Mouse (Mus musculus) liver, embryonic 14.5 days (tissue): ENCODE measurements around the gene Olfr103. TPM values are rescaled to one million over a fixed set of nuclear protein-coding genes. Genes with fewer than 3 reads are reported as not detected.

Source experiments
- ATAC-seq: fragments of 200-750 bp; cut with Nextera tagmentation; 2 replicates; pipeline ENCODE4 v1.8.0; 2017; ENCODE audit warnings: moderate number of reproducible peaks, mild to moderate bottlenecking, moderate library complexity; ENCODE audit not compliant: insufficient read depth
- DNase-seq, 3 experiments: peaks; one replicate each; pipeline ENCODE4 v3.0.0-alpha.2; 2012 to 2013; ENCODE audit warnings: low read depth in 3 of 3, low spot score in 3 of 3
- H3K27ac ChIP-seq: fragments of 300-500 bp; sonication (generic); 2 replicates; pipeline ENCODE4 v1.5.1; 2014; ENCODE audit warnings: moderate library complexity, mild to moderate bottlenecking, control low read depth, inconsistent platforms
- H3K27me3 ChIP-seq: fragments of 300-500 bp; sonication (generic); 2 replicates; pipeline ENCODE4 v1.6.1; 2014; ENCODE audit warnings: mild to moderate bottlenecking, low read length, moderate library complexity; ENCODE audit not compliant: control insufficient read depth, insufficient read depth
- H3K36me3 ChIP-seq: fragments of 300-500 bp; sonication (generic); replicated peaks from 2 replicates; pipeline ENCODE4 v1.6.1; 2014; ENCODE audit warnings: low read depth; ENCODE audit not compliant: control insufficient read depth, insufficient read depth
- H3K4me1 ChIP-seq, 2 experiments: fragments of 200-500 bp in 1 of 2; fragments of 300-500 bp in 1 of 2; sonication (generic) in 1 of 2; replicated peaks; 2 replicates each; pipeline ENCODE4 v1.6.1; 2012 to 2014; ENCODE audit warnings: antibody characterized with exemption in 1 of 2, inconsistent platforms in 1 of 2, low read length in 1 of 2; ENCODE audit not compliant: control insufficient read depth in 2 of 2, insufficient read depth in 2 of 2
- H3K4me2 ChIP-seq: fragments of 300-500 bp; sonication (generic); 2 replicates; pipeline ENCODE4 v1.6.1; 2014; ENCODE audit warnings: low read depth, mild to moderate bottlenecking, control low read depth, moderate library complexity
- H3K4me3 ChIP-seq, 2 experiments: fragments of 200-500 bp in 1 of 2; fragments of 300-500 bp in 1 of 2; sonication (generic) in 1 of 2; 2 replicates each; pipeline ENCODE4 v1.5.1; 2012 to 2014; ENCODE audit warnings: low read depth in 2 of 2, low read length in 2 of 2, mild to moderate bottlenecking in 2 of 2, control low read depth in 1 of 2, inconsistent platforms in 1 of 2, moderate library complexity in 1 of 2; ENCODE audit not compliant: insufficient read depth in 1 of 2
- H3K9ac ChIP-seq: fragments of 300-500 bp; sonication (generic); replicated peaks from 2 replicates; pipeline ENCODE4 v1.6.1; 2014; ENCODE audit warnings: mild to moderate bottlenecking, control low read depth, moderate library complexity
- H3K9me3 ChIP-seq: fragments of 300-500 bp; sonication (generic); 2 replicates; pipeline ENCODE4 v1.6.1; 2016; ENCODE audit warnings: low read length, mixed read lengths; ENCODE audit not compliant: control insufficient read depth
- CTCF ChIP-seq: IDR thresholded peaks from 2 replicates; pipeline ENCODE4 v1.5.1; 2016; ENCODE audit warnings: antibody characterized with exemption, low read depth, control low read depth
- EP300 ChIP-seq: IDR thresholded peaks from 2 replicates; pipeline ENCODE4 v1.6.1; 2016; ENCODE audit warnings: antibody characterized with exemption, low read depth
- WGBS: fragments of 180-500 bp; shearing (Covaris S2); extraction: QIAGEN DNeasy Blood & Tissue Kit; methylation state at CpG from one replicate; pipeline ENCODE4 v1.1.7; 2014; ENCODE audit not compliant: insufficient replicate concordance; 5-methylcytosine and 5-hydroxymethylcytosine counted together
- polyA plus RNA-seq, 2 experiments: library from polyadenylated mRNA; depleted of rRNA in 1 of 2; stranded (reverse) in 1 of 2; unstranded in 1 of 2; fragments of >200 nt; fragmentation: Nextera tagmentation in 1 of 2; extraction: Ambion mirVana in 1 of 2; gene quantifications; 2 replicates each; pipeline versions ENCODE4 v1.2.1 to v1.2.3; 2012 to 2014

Olfr103 gene
- polyA plus RNA-seq, 2 experiments: not detected

- H3K4me2 ChIP-seq: no peak overlapping the region
- no peak overlapping the region for H3K27ac ChIP-seq
- H3K9ac ChIP-seq: no peak overlapping the region
- H3K9me3 ChIP-seq: no peaks in the 10 kb centered on the region
- no peaks in the 10 kb centered on the region for H3K27me3 ChIP-seq
- no peak overlapping the region for H3K4me3 ChIP-seq
- no peak for DNase-seq
- no peaks in the 10 kb centered on the region for H3K36me3 ChIP-seq
- WGBS: 24% methylated on average over 4 of the region's 4 CpGs
- no peak for ATAC-seq
- H3K4me1 ChIP-seq: no peaks in the 10 kb centered on the region
- TF ChIP-seq EP300 (no peak), CTCF (no peak)
These were observed 31.0 kb downstream of the Olfr103 start for GRCm38 (mm10) chr17:37308483-37308882.

GRCm38 (mm10) chr17:37304213-37304612 lies 35.3 kb downstream of the Olfr103 start, which contains the start of gene Olfr101:
Gene Olfr101, minus strand, starts transcription at chr17:37304313.
- 46% methylated on average over 4 of the region's 4 CpGs for WGBS
- no peak within 1 kb of the TSS for H3K4me2 ChIP-seq
- no peaks in the 10 kb centered on the region for H3K27me3 ChIP-seq
- DNase-seq (no peak), ATAC-seq (no peak)
- no peak within 1 kb of the TSS for H3K27ac ChIP-seq
- no peaks in the 10 kb centered on the region for H3K9me3 ChIP-seq
- no peak within 1 kb of the TSS for H3K4me3 ChIP-seq
- no peaks in the 10 kb centered on the region for H3K36me3 ChIP-seq
- TF ChIP-seq CTCF (no peak), EP300 (no peak)
- H3K4me1 ChIP-seq: no peaks in the 10 kb centered on the region
- H3K9ac ChIP-seq: no peak within 1 kb of the TSS

Other genes starting within 250 kb of the Olfr103 start
- not detected in 2 replicates for gene Olfr91, start 241.4 kb downstream of the Olfr103 start, polyA plus RNA-seq (2012; rRNA removed)
- gene Olfr91, start 241.4 kb downstream of the Olfr103 start, polyA plus RNA-seq (2014; fragmentation: Nextera tagmentation; extraction: Ambion mirVana): not detected in 2 replicates
- gene Olfr92, start 219.6 kb downstream of the Olfr103 start, polyA plus RNA-seq (2012; rRNA removed): not detected in 2 replicates
- not detected in 2 replicates for gene Olfr92, start 219.6 kb downstream of the Olfr103 start, polyA plus RNA-seq (2014; fragmentation: Nextera tagmentation; extraction: Ambion mirVana)
- not detected in 2 replicates for gene Olfr93, start 178.2 kb downstream of the Olfr103 start, polyA plus RNA-seq (2012; rRNA removed)
- gene Olfr93, start 178.2 kb downstream of the Olfr103 start, polyA plus RNA-seq (2014; fragmentation: Nextera tagmentation; extraction: Ambion mirVana): not detected in 2 replicates
- not detected in 2 replicates for gene Ubd, start 145.8 kb downstream of the Olfr103 start, polyA plus RNA-seq (2012; rRNA removed)
- gene Ubd, start 145.8 kb downstream of the Olfr103 start, polyA plus RNA-seq (2014; fragmentation: Nextera tagmentation; extraction: Ambion mirVana): not detected in 2 replicates
- not detected in 2 replicates for gene Olfr94, start 138.7 kb downstream of the Olfr103 start, polyA plus RNA-seq (2012; rRNA removed)
- gene Olfr94, start 138.7 kb downstream of the Olfr103 start, polyA plus RNA-seq (2014; fragmentation: Nextera tagmentation; extraction: Ambion mirVana): not detected in 2 replicates
- not detected in 2 replicates for gene Olfr95, start 126.6 kb downstream of the Olfr103 start, polyA plus RNA-seq (2012; rRNA removed)
- not detected in 2 replicates for gene Olfr95, start 126.6 kb downstream of the Olfr103 start, polyA plus RNA-seq (2014; fragmentation: Nextera tagmentation; extraction: Ambion mirVana)
- gene Olfr96, start 119.6 kb downstream of the Olfr103 start, polyA plus RNA-seq (2012; rRNA removed): not detected in 2 replicates
- not detected in 2 replicates for gene Olfr96, start 119.6 kb downstream of the Olfr103 start, polyA plus RNA-seq (2014; fragmentation: Nextera tagmentation; extraction: Ambion mirVana)
- gene Olfr97, start 102.4 kb downstream of the Olfr103 start, polyA plus RNA-seq (2012; rRNA removed): not detected in 2 replicates
- not detected in 2 replicates for gene Olfr97, start 102.4 kb downstream of the Olfr103 start, polyA plus RNA-seq (2014; fragmentation: Nextera tagmentation; extraction: Ambion mirVana)
- gene Olfr98, start 75.9 kb downstream of the Olfr103 start, polyA plus RNA-seq (2012; rRNA removed): not detected in 2 replicates
- not detected in 2 replicates for gene Olfr98, start 75.9 kb downstream of the Olfr103 start, polyA plus RNA-seq (2014; fragmentation: Nextera tagmentation; extraction: Ambion mirVana)
- gene H2-M3, start 69.5 kb downstream of the Olfr103 start, polyA plus RNA-seq (2012; rRNA removed): 0.67 and 0.76 TPM in 2 replicates
- gene H2-M3, start 69.5 kb downstream of the Olfr103 start, polyA plus RNA-seq (2014; fragmentation: Nextera tagmentation; extraction: Ambion mirVana): 1.3 and 1.5 TPM in 2 replicates
- not detected in 2 replicates for gene Olfr99, start 56.2 kb downstream of the Olfr103 start, polyA plus RNA-seq (2012; rRNA removed)
- gene Olfr99, start 56.2 kb downstream of the Olfr103 start, polyA plus RNA-seq (2014; fragmentation: Nextera tagmentation; extraction: Ambion mirVana): not detected in 2 replicates
- not detected in 2 replicates for gene Olfr101, start 35.4 kb downstream of the Olfr103 start, polyA plus RNA-seq (2012; rRNA removed)
- gene Olfr101, start 35.4 kb downstream of the Olfr103 start, polyA plus RNA-seq (2014; fragmentation: Nextera tagmentation; extraction: Ambion mirVana): not detected in 2 replicates
- gene Olfr102, start 22.6 kb downstream of the Olfr103 start, polyA plus RNA-seq (2012; rRNA removed): not detected in 2 replicates
- gene Olfr102, start 22.6 kb downstream of the Olfr103 start, polyA plus RNA-seq (2014; fragmentation: Nextera tagmentation; extraction: Ambion mirVana): not detected in 2 replicates
- not detected in 2 replicates for gene Olfr104-ps, start 19.9 kb upstream of the Olfr103 start, polyA plus RNA-seq (2012; rRNA removed)
- gene Olfr104-ps, start 19.9 kb upstream of the Olfr103 start, polyA plus RNA-seq (2014; fragmentation: Nextera tagmentation; extraction: Ambion mirVana): not detected in 2 replicates
- gene Olfr105-ps, start 39.3 kb upstream of the Olfr103 start, polyA plus RNA-seq (2012; rRNA removed): not detected in 2 replicates
- gene Olfr105-ps, start 39.3 kb upstream of the Olfr103 start, polyA plus RNA-seq (2014; fragmentation: Nextera tagmentation; extraction: Ambion mirVana): not detected in 2 replicates
- not detected in 2 replicates for gene Olfr106-ps, start 50.7 kb upstream of the Olfr103 start, polyA plus RNA-seq (2012; rRNA removed)
- gene Olfr106-ps, start 50.7 kb upstream of the Olfr103 start, polyA plus RNA-seq (2014; fragmentation: Nextera tagmentation; extraction: Ambion mirVana): not detected in 2 replicates
- gene Olfr107, start 59.5 kb upstream of the Olfr103 start, polyA plus RNA-seq (2012; rRNA removed): not detected in 2 replicates
- not detected in 2 replicates for gene Olfr107, start 59.5 kb upstream of the Olfr103 start, polyA plus RNA-seq (2014; fragmentation: Nextera tagmentation; extraction: Ambion mirVana)
- gene Olfr108, start 105.8 kb upstream of the Olfr103 start, polyA plus RNA-seq (2012; rRNA removed): not detected in 2 replicates
- gene Olfr108, start 105.8 kb upstream of the Olfr103 start, polyA plus RNA-seq (2014; fragmentation: Nextera tagmentation; extraction: Ambion mirVana): not detected in 2 replicates
- gene Olfr109, start 119.2 kb upstream of the Olfr103 start, polyA plus RNA-seq (2012; rRNA removed): not detected in 2 replicates
- not detected in 2 replicates for gene Olfr109, start 119.2 kb upstream of the Olfr103 start, polyA plus RNA-seq (2014; fragmentation: Nextera tagmentation; extraction: Ambion mirVana)
- gene H2-M2, start 143.9 kb upstream of the Olfr103 start, polyA plus RNA-seq (2012; rRNA removed): not detected in 2 replicates
- gene H2-M2, start 143.9 kb upstream of the Olfr103 start, polyA plus RNA-seq (2014; fragmentation: Nextera tagmentation; extraction: Ambion mirVana): not detected in 2 replicates
- gene Olfr110, start 152.8 kb upstream of the Olfr103 start, polyA plus RNA-seq (2012; rRNA removed): 0.02 TPM in 1 of 2 replicates, not detected in the other
- gene Olfr110, start 152.8 kb upstream of the Olfr103 start, polyA plus RNA-seq (2014; fragmentation: Nextera tagmentation; extraction: Ambion mirVana): not detected in 2 replicates
- 0.03 and 0.04 TPM in 2 replicates for gene Olfr111, start 168.3 kb upstream of the Olfr103 start, polyA plus RNA-seq (2012; rRNA removed)
- gene Olfr111, start 168.3 kb upstream of the Olfr103 start, polyA plus RNA-seq (2014; fragmentation: Nextera tagmentation; extraction: Ambion mirVana): 0.13 TPM in 1 of 2 replicates, not detected in the other
- gene Olfr112, start 229.8 kb upstream of the Olfr103 start, polyA plus RNA-seq (2012; rRNA removed): not detected in 2 replicates
- not detected in 2 replicates for gene Olfr112, start 229.8 kb upstream of the Olfr103 start, polyA plus RNA-seq (2014; fragmentation: Nextera tagmentation; extraction: Ambion mirVana)
- not detected in 2 replicates for gene Olfr113, start 238.0 kb upstream of the Olfr103 start, polyA plus RNA-seq (2012; rRNA removed)
- not detected in 2 replicates for gene Olfr113, start 238.0 kb upstream of the Olfr103 start, polyA plus RNA-seq (2014; fragmentation: Nextera tagmentation; extraction: Ambion mirVana)